Mouse (Mus musculus): Measurements from ENCODE around the gene Ppib.

Ppib gene

GRCm38 (mm10) chr9:66078072-66078471 lies 18.1 kb downstream of the Ppib start:
- DNase-seq (ENCODE audit: low spot score) = no peak

- DNase-seq (ENCODE audit: low spot score) = no peak
Measured at GRCm38 (mm10) chr9:66078493-66078892, 18.5 kb downstream of the Ppib start.

GRCm38 (mm10) chr9:66080804-66081459 lies 20.9 kb downstream of the Ppib start:
- DNase-seq (ENCODE audit: low spot score) = no peak

GRCm38 (mm10) chr9:66081999-66082398 lies 22.0 kb downstream of the Ppib start:
- DNase-seq (ENCODE audit: low spot score) = no peak

GRCm38 (mm10) chr9:66084171-66084570 lies 24.1 kb downstream of the Ppib start:
- no peak for DNase-seq (ENCODE audit: low spot score)

- no peak for DNase-seq (ENCODE audit: low spot score)
Measured at GRCm38 (mm10) chr9:66087062-66087461, 27.0 kb downstream of the Ppib start.

GRCm38 (mm10) chr9:66088411-66088810 lies 28.4 kb downstream of the Ppib start:
- no peak for DNase-seq (ENCODE audit: low spot score)

- DNase-seq (ENCODE audit: low spot score) = no peak
Measured at GRCm38 (mm10) chr9:66090593-66091244, 30.7 kb downstream of the Ppib start.

- no peak for DNase-seq (ENCODE audit: low spot score)
Measured at GRCm38 (mm10) chr9:66091327-66092231, 31.6 kb downstream of the Ppib start.

- no peak for DNase-seq (ENCODE audit: low spot score)
Measured at GRCm38 (mm10) chr9:66092664-66093063, 32.6 kb downstream of the Ppib start.

GRCm38 (mm10) chr9:66101577-66101976 lies 41.6 kb downstream of the Ppib start:
- no peak for DNase-seq (ENCODE audit: low spot score)

- DNase-seq (ENCODE audit: low spot score) = no peak
Measured at GRCm38 (mm10) chr9:66102668-66103067, 42.6 kb downstream of the Ppib start.

- no peak for DNase-seq (ENCODE audit: low spot score)
Measured at GRCm38 (mm10) chr9:66104601-66105000, 44.6 kb downstream of the Ppib start.

GRCm38 (mm10) chr9:66105168-66105567 lies 45.1 kb downstream of the Ppib start:
- DNase-seq (ENCODE audit: low spot score) = no peak

GRCm38 (mm10) chr9:66109574-66109973 lies 49.6 kb downstream of the Ppib start:
- no peak for DNase-seq (ENCODE audit: low spot score)

- DNase-seq (ENCODE audit: low spot score) = no peak
Measured at GRCm38 (mm10) chr9:66110126-66110525, 50.1 kb downstream of the Ppib start.

- no peak for DNase-seq (ENCODE audit: low spot score)
Measured at GRCm38 (mm10) chr9:66110611-66111379, 50.8 kb downstream of the Ppib start.

GRCm38 (mm10) chr9:66114341-66114740 lies 54.3 kb downstream of the Ppib start:
- DNase-seq (ENCODE audit: low spot score) = no peak
